Mouse (Mus musculus): Measurements from ENCODE around the gene Ncf4.

DNA sequence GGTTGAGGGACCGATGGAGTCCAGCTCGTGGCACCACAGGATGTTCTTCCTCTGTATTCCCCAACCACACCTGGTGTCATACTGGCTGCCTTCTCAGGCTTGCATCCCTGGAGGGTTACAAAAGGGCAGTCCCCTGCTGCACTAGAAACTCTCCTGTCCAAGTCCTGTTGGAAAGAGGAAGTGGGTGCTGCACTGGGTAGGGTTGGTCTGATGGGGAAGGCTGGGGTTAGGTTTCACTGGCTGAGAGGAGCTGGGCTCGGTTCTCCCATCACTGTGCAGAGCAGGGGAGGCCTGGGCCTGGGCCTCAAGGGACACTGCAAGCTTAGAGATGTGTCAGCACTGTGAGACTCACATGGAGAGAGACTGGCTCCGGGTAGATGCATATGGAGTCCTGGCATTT, 34.4 kb upstream of the Ncf4 start:
- TF ChIP-seq CTCF (IDR thresholded peaks at IDR 0.05; ENCODE audit: low read depth) (no peak), EP300 (optimal IDR thresholded peaks at IDR 0.05) (no peak)
